Mouse (Mus musculus) kidney, adult 10 weeks (tissue): ENCODE measurements around the gene Dnaja3. TPM values are rescaled to one million over a fixed set of nuclear protein-coding genes. Genes with fewer than 3 reads are reported as not detected.

Source experiments
- polyA plus RNA-seq: library from polyadenylated mRNA; stranded (reverse); fragments of 350-450 nt; fragmentation: Illumina TruSeq; extraction: RNeasy Lipid Tissue Mini Kit (QIAGEN cat#74804); gene quantifications from one replicate; pipeline ENCODE4 v1.2.3, GENCODE M21; 2014; ENCODE audit warnings: low read depth, low replicate concordance

Dnaja3 gene
- 57.5 TPM for polyA plus RNA-seq

GRCm38 (mm10) chr16:4639831-4640237 lies at the start of gene Dnaja3, which contains the start of gene Vasn:
TSS of gene Dnaja3 (plus strand) at chr16:4639989.
TSS of gene Vasn (plus strand) at chr16:4639941.

GRCm38 (mm10) chr16:4593971-4594813 lies 45.6 kb upstream of the Dnaja3 start, which contains the start of gene Glis2:
TSS of gene Glis2 (plus strand) at chr16:4594713.

GRCm38 (mm10) chr16:4624481-4625110 lies 15.2 kb upstream of the Dnaja3 start, which contains the start of gene Pam16:
TSS of gene Pam16 (minus strand) at chr16:4624988.

GRCm38 (mm10) chr16:4679121-4680018 lies 39.6 kb downstream of the Dnaja3 start, which contains the start of gene Coro7:
TSS of gene Coro7 (minus strand) at chr16:4679777.

GRCm38 (mm10) chr16:4718753-4719518 lies 79.1 kb downstream of the Dnaja3 start, which contains the start of gene Nmral1:
TSS of gene Nmral1 (minus strand) at chr16:4719356.

GRCm38 (mm10) chr16:4725780-4726527 lies 86.2 kb downstream of the Dnaja3 start, which contains the start of gene Hmox2:
TSS of gene Hmox2 (plus strand) at chr16:4726361.

Other genes starting within 250 kb of the Dnaja3 start
- 1.7 TPM for gene Adcy9, start 219.5 kb upstream of the Dnaja3 start, polyA plus RNA-seq
- 4.9 TPM for gene Srl, start 98.2 kb upstream of the Dnaja3 start, polyA plus RNA-seq
- 0.93 TPM for gene Tfap4, start 80.1 kb upstream of the Dnaja3 start, polyA plus RNA-seq
- 11.6 TPM for gene Glis2, start 45.3 kb upstream of the Dnaja3 start, polyA plus RNA-seq
- gene Pam16, start 15.0 kb upstream of the Dnaja3 start, polyA plus RNA-seq, result 21.6 TPM
- 2.0 TPM for gene Vasn, start within 50 bp of the Dnaja3 start, polyA plus RNA-seq
- 0.93 TPM for gene Coro7, start 39.8 kb downstream of the Dnaja3 start, polyA plus RNA-seq
- gene Nmral1, start 79.4 kb downstream of the Dnaja3 start, polyA plus RNA-seq, result not detected
- gene Hmox2, start 86.4 kb downstream of the Dnaja3 start, polyA plus RNA-seq, result 79.2 TPM
- gene Cdip1, start 150.3 kb downstream of the Dnaja3 start, polyA plus RNA-seq, result 36.3 TPM
- not detected for gene 4930562C15Rik, start 195.4 kb downstream of the Dnaja3 start, polyA plus RNA-seq
- gene Ubald1, start 240.3 kb downstream of the Dnaja3 start, polyA plus RNA-seq, result 0.77 TPM
- 11.9 TPM for gene Mgrn1, start 246.3 kb downstream of the Dnaja3 start, polyA plus RNA-seq